In the genomic region with DNA sequence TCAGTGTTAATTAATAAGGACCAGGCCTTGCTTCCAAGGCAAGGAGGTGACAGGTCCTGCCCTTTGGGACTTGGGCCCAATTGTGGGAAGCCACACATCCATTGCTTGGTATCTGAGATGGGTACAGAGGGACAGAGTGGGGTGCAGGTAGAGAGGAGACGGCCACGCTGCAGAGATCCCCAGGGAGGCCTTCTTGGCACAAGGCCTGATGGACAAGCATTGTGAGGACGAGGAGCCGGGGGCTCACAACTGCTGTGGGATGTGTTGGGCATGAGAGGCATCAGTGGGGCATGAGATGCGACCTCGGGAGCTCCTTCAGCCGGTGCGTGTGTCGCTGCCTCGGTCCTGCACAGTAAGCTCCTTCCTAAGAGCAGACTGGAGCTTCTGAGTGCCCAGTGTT, we compare ENCODE assay signal across 22 mouse cellular contexts.
DNase-seq lines count a peak whose midpoint lies in the region; ATAC-seq and TF ChIP-seq lines count a peak whose summit lies in the region.
"Had no signal": no experiment of that assay in that cellular context is flagged by ENCODE, and none has a peak within 500 bp of the region (broad histone marks: within the 10 kb centered on the region; RNA-seq: fewer than 3 reads in every experiment).

No protein-coding gene starts in this region.

- no peaks in the 10 kb centered on the region for H3K36me3 ChIP-seq in midbrain, embryonic 12.5 days
- no peaks in the 10 kb centered on the region for H3K36me3 ChIP-seq in midbrain, embryonic 15.5 days (replicated peaks)
- no peaks in the 10 kb centered on the region for H3K36me3 ChIP-seq in forebrain, embryonic 11.5 days (ENCODE audit: control insufficient read depth, insufficient read depth, low read length)
- no peaks in the 10 kb centered on the region for H3K36me3 ChIP-seq in forebrain, postnatal 0 days (ENCODE audit: insufficient read depth)
- H3K36me3 ChIP-seq: embryonic facial prominence, embryonic 12.5 days; heart, embryonic 15.5 days; limb, embryonic 13.5 days; liver, embryonic 12.5 days had no signal

- TF ChIP-seq CTCF in forebrain, postnatal 0 days (IDR thresholded peaks at IDR 0.05; ENCODE audit: low read depth), result no peak

- peak; percentile 37 to 64 for DNase-seq in cerebellum, postnatal 14 days
- DNase-seq in cerebellum, adult 9-10 months, result no peak
- no peak for DNase-seq in forebrain, embryonic 11.5 days (ENCODE audit: low spot score)
- no peak for DNase-seq in forebrain, postnatal 0 days
- no peak for DNase-seq in frontal cortex, postnatal 25 days (ENCODE audit: low spot score in 2 of 2)
- no peak for DNase-seq in kidney, adult 11 months
- DNase-seq: adrenal gland, postnatal 25 days; cerebellum, adult 9-11 months; gastrocnemius, adult 2 months; heart, postnatal 36 days; kidney, adult 18-20 months; lung, adult 18-20 months; lung, postnatal 10 days; right cerebral cortex, postnatal 14 days had no signal

- no peak overlapping the region for H3K4me2 ChIP-seq in midbrain, embryonic 12.5 days (replicated peaks)
- no peak overlapping the region for H3K4me2 ChIP-seq in midbrain, embryonic 15.5 days
- H3K4me2 ChIP-seq in forebrain, embryonic 11.5 days (ENCODE audit: low read depth, low read length, severe bottlenecking), result no peak overlapping the region
- no peak overlapping the region for H3K4me2 ChIP-seq in forebrain, postnatal 0 days (ENCODE audit: low read depth)
- H3K4me2 ChIP-seq: embryonic facial prominence, embryonic 12.5 days; heart, embryonic 15.5 days; limb, embryonic 13.5 days; liver, embryonic 12.5 days had no signal

- H3K4me3 ChIP-seq in midbrain, embryonic 12.5 days, result no peak overlapping the region
- no peak overlapping the region for H3K4me3 ChIP-seq in midbrain, embryonic 15.5 days
- H3K4me3 ChIP-seq in forebrain, embryonic 11.5 days (ENCODE audit: low read depth, low read length), result no peak overlapping the region
- H3K4me3 ChIP-seq in forebrain, postnatal 0 days (ENCODE audit: low read depth, low read length), result no peak overlapping the region
- H3K4me3 ChIP-seq: embryonic facial prominence, embryonic 12.5 days; gastrocnemius, adult 2 months; heart, embryonic 15.5 days; limb, embryonic 13.5 days; liver, embryonic 12.5 days had no signal

- H3K27ac ChIP-seq in midbrain, embryonic 12.5 days (replicated peaks), result peak overlapping the region; percentile 61
- H3K27ac ChIP-seq in midbrain, embryonic 15.5 days, result no peak overlapping the region
- peak overlapping the region; percentile 19; the same call in 1 of the 2 replicates for H3K27ac ChIP-seq in forebrain, embryonic 11.5 days (ENCODE audit: low read depth, low read length)
- peak overlapping the region; percentile 21; the same call in 1 of the 2 replicates for H3K27ac ChIP-seq in forebrain, postnatal 0 days (ENCODE audit: low read depth, low read length)
- H3K27ac ChIP-seq: embryonic facial prominence, embryonic 12.5 days; gastrocnemius, adult 2 months; heart, embryonic 15.5 days; kidney, postnatal 0 days; limb, embryonic 13.5 days; liver, embryonic 12.5 days; stomach, postnatal 0 days had no signal

- H3K9me3 ChIP-seq in midbrain, embryonic 12.5 days, result 0 out of 2 replicates have a peak, but pooled peaks cover 2% of the 10 kb centered on the region
- H3K9me3 ChIP-seq in midbrain, embryonic 15.5 days, result no peaks in the 10 kb centered on the region
- H3K9me3 ChIP-seq in forebrain, embryonic 11.5 days (ENCODE audit: control insufficient read depth, low read length), result no peaks in the 10 kb centered on the region
- H3K9me3 ChIP-seq in forebrain, postnatal 0 days (ENCODE audit: low read length), result no peaks in the 10 kb centered on the region
- H3K9me3 ChIP-seq: embryonic facial prominence, embryonic 12.5 days; heart, embryonic 15.5 days; limb, embryonic 13.5 days; liver, embryonic 12.5 days had no signal

- H3K27me3 ChIP-seq in midbrain, embryonic 12.5 days, result 0 out of 2 replicates have a peak, but pooled peaks cover 15% of the 10 kb centered on the region
- H3K27me3 ChIP-seq in midbrain, embryonic 15.5 days (replicated peaks), result no peaks in the 10 kb centered on the region
- H3K27me3 ChIP-seq in forebrain, embryonic 11.5 days (ENCODE audit: control insufficient read depth, insufficient read depth, low read length), result no peaks in the 10 kb centered on the region
- H3K27me3 ChIP-seq in forebrain, postnatal 0 days (ENCODE audit: insufficient read depth, low read length), result no peaks in the 10 kb centered on the region
- H3K27me3 ChIP-seq: embryonic facial prominence, embryonic 12.5 days; heart, embryonic 15.5 days; limb, embryonic 13.5 days; liver, embryonic 12.5 days had no signal

- ATAC-seq in midbrain, embryonic 12.5 days (ENCODE audit: low FRiP score, low read depth), result no peak
- ATAC-seq in midbrain, embryonic 15.5 days (replicated peaks), result no peak
- ATAC-seq in forebrain, embryonic 11.5 days (replicated peaks; ENCODE audit: low FRiP score), result no peak
- no peak for ATAC-seq in forebrain, postnatal 0 days
- ATAC-seq: liver, embryonic 12.5 days had no signal

- 65% methylated on average over 10 of the region's 10 CpGs for WGBS in midbrain, embryonic 12.5 days
- WGBS in midbrain, embryonic 15.5 days, result 49% methylated on average over 10 of the region's 10 CpGs
- 81% methylated on average over 10 of the region's 10 CpGs for WGBS in forebrain, embryonic 11.5 days
- 64% methylated on average over 10 of the region's 10 CpGs for WGBS in forebrain, postnatal 0 days

- no peak overlapping the region for H3K9ac ChIP-seq in midbrain, embryonic 12.5 days (replicated peaks)
- no peak overlapping the region for H3K9ac ChIP-seq in midbrain, embryonic 15.5 days
- no peak overlapping the region for H3K9ac ChIP-seq in forebrain, embryonic 11.5 days (ENCODE audit: low read length)
- no peak overlapping the region for H3K9ac ChIP-seq in forebrain, postnatal 0 days
- H3K9ac ChIP-seq: embryonic facial prominence, embryonic 12.5 days; heart, embryonic 15.5 days; limb, embryonic 13.5 days; liver, embryonic 12.5 days had no signal

- peaks cover 26% of the 10 kb centered on the region for H3K4me1 ChIP-seq in midbrain, embryonic 12.5 days
- H3K4me1 ChIP-seq in midbrain, embryonic 15.5 days, result peaks cover 14% of the 10 kb centered on the region
- H3K4me1 ChIP-seq in forebrain, embryonic 11.5 days (replicated peaks; ENCODE audit: control insufficient read depth, insufficient read depth, low read length), result peaks cover 4% of the 10 kb centered on the region; the same call in 1 of the 2 replicates
- 0 out of 2 replicates have a peak, but pooled peaks cover 4% of the 10 kb centered on the region for H3K4me1 ChIP-seq in forebrain, postnatal 0 days (ENCODE audit: insufficient read depth)
- H3K4me1 ChIP-seq: embryonic facial prominence, embryonic 12.5 days; limb, embryonic 13.5 days; liver, embryonic 12.5 days had no signal

Comparison
In these comparisons a context has a peak if more than half of its experiments do, and no peak if none do; other contexts are left out.
1. DNase-seq: peak in cerebellum, postnatal 14 days (2 of 2); none in cerebellum, adult 9-10 months (single experiment), forebrain, embryonic 11.5 days (single experiment), forebrain, postnatal 0 days (single experiment), frontal cortex, postnatal 25 days (0 of 2) and kidney, adult 11 months (single experiment).